Mouse (Mus musculus): Measurements from ENCODE around the gene Alk. TPM values are rescaled to one million over a fixed set of nuclear protein-coding genes. Genes with fewer than 3 reads are reported as not detected.
A peak's percentile ranks its signal among the peaks of the same experiment; 100 is the strongest.

The Alk gene
- polyA plus RNA-seq, 1 experiment from 2014 or later = 2.2 TPM

DNA sequence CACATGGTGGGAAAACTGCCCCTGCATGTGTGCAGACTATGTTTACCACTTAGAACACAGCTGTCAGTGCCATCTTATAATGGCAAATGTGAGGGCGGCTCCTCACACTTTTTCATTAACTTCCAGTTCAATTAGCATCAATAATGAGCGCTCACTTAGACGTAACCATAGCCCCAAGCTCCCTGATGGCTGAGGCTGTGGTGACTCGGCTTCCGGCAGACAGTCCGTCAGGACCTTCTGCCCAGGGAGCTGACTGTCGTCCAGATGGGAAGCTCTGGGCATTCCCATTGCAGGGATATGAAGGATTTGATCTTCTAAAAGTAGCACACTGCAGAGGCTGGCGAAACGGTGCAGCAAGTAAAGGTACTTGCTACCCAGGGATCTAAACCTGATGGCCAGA, 25.1 kb downstream of the Alk start:
- Histone ChIP-seq H3K9ac (no peak overlapping the region), H3K4me2 (replicated peaks) (no peak overlapping the region), H3K4me3 (no peak overlapping the region), H3K36me3 (no peaks in the 10 kb centered on the region), H3K4me1 (no peaks in the 10 kb centered on the region), H3K27ac (no peak overlapping the region), H3K27me3 (replicated peaks) (no peaks in the 10 kb centered on the region), H3K9me3 (no peaks in the 10 kb centered on the region)
- WGBS = 82% methylated on average over 9 of the region's 9 CpGs
- ATAC-seq (ENCODE audit: low FRiP score, low read depth) = no peak

DNA sequence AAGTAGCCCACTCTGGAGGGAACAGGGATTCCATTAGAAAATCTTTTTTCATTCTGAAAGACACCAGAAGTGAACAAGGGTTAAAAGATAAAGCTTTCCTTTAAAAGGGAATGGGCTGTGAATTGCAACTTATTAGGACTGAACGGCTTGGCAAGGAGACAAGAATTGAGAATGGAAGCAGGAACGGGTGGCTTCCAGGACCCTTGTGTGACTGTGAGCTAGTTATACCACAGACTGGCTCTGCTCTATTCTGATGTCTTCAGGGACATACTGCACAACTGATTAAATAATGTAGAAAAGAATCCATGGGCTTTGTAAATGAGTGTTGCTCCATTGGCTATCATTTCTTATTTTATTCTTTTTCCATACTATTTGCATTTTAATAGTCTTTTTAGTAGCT, 33.0 kb downstream of the Alk start:
- H3K9me3 ChIP-seq = no peaks in the 10 kb centered on the region
- H3K36me3 ChIP-seq = no peaks in the 10 kb centered on the region
- H3K4me2 ChIP-seq (replicated peaks) = no peak overlapping the region
- no peak overlapping the region for H3K4me3 ChIP-seq
- 86% methylated on average over 2 of the region's 2 CpGs for WGBS
- no peak overlapping the region for H3K9ac ChIP-seq
- ATAC-seq (ENCODE audit: low FRiP score, low read depth) = no peak
- H3K27me3 ChIP-seq (replicated peaks) = no peaks in the 10 kb centered on the region
- H3K27ac ChIP-seq = no peak overlapping the region
- H3K4me1 ChIP-seq = no peaks in the 10 kb centered on the region

DNA sequence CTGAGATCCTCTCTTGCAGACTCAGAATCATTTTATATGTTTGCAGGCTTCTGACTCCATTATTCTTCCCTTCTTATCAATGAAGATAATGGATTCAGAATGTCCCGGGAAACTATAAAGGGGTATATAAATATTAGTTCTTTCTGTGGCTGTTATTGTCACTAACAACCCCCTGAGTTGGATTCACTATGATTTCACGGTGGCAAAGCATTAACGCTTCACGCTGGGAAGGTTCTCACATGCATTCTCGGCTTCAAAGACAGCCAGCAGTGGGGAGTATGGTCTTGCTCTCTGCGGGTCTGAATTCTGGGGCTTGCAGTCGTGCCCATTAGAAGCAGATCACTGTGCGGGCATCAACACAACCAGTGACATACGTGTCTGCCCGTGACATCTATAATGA, 34.9 kb downstream of the Alk start:
- H3K9ac ChIP-seq = no peak overlapping the region
- H3K27me3 ChIP-seq (replicated peaks) = no peaks in the 10 kb centered on the region
- H3K4me1 ChIP-seq = no peaks in the 10 kb centered on the region
- no peaks in the 10 kb centered on the region for H3K36me3 ChIP-seq
- no peak overlapping the region for H3K4me3 ChIP-seq
- 44% methylated on average over 10 of the region's 10 CpGs for WGBS
- peak overlapping the region; percentile 24 for H3K4me2 ChIP-seq (replicated peaks)
- no peak for ATAC-seq (ENCODE audit: low FRiP score, low read depth)
- no peaks in the 10 kb centered on the region for H3K9me3 ChIP-seq
- no peak overlapping the region for H3K27ac ChIP-seq

DNA sequence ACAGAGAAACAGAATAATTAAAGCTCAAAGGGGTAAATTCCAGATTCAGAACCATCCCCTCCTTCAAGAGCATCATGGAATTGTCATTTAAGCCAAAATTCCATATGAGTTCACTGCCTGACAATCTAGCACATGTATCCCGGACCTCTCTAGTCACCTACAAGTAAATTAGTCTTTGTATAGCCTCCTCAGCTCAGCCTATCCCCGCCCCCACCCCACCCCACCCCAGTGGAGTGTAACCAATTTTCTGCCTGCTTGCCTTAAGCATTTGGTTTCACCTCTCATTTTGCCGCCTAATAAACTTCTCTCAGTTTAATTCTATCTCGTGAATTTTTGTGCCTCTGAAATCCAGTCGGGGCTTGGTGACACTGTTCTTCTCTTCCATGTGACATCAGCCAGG, 41.0 kb downstream of the Alk start:
- Histone ChIP-seq H3K9me3 (no peaks in the 10 kb centered on the region), H3K27me3 (replicated peaks) (no peaks in the 10 kb centered on the region), H3K27ac (no peak overlapping the region), H3K4me1 (no peaks in the 10 kb centered on the region), H3K4me2 (replicated peaks) (no peak overlapping the region), H3K36me3 (no peaks in the 10 kb centered on the region), H3K9ac (no peak overlapping the region), H3K4me3 (no peak overlapping the region)
- WGBS = 74% methylated on average over 5 of the region's 5 CpGs
- no peak for ATAC-seq (ENCODE audit: low FRiP score, low read depth)

DNA sequence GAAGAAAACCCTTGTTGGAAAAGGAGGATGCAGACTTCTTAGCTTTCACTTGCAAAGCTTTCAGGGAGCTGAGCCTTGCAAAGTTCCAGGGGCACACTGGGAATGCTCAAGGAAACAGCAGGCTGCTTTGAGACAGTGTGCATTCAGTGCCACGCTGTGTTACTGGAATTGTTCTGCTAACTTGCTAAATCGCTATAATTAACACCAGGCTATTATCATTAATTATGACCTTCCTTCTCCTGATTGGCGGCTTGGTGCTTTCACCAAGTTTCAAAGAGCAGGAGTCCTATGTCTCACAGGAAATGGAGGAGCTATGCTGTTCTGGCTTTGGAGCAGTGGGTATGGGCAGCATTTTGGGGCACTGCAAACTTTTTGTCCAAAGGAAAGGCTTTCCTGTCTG, 43.0 kb downstream of the Alk start:
- Histone ChIP-seq H3K4me3 (no peak overlapping the region), H3K27me3 (replicated peaks) (no peaks in the 10 kb centered on the region), H3K4me2 (replicated peaks) (no peak overlapping the region), H3K36me3 (no peaks in the 10 kb centered on the region), H3K27ac (no peak overlapping the region), H3K9me3 (no peaks in the 10 kb centered on the region), H3K4me1 (no peaks in the 10 kb centered on the region), H3K9ac (no peak overlapping the region)
- peak; percentile 54; the same call in 1 of the 2 replicates for ATAC-seq (ENCODE audit: low FRiP score, low read depth)
- 47% methylated on average over 3 of the region's 3 CpGs for WGBS

DNA sequence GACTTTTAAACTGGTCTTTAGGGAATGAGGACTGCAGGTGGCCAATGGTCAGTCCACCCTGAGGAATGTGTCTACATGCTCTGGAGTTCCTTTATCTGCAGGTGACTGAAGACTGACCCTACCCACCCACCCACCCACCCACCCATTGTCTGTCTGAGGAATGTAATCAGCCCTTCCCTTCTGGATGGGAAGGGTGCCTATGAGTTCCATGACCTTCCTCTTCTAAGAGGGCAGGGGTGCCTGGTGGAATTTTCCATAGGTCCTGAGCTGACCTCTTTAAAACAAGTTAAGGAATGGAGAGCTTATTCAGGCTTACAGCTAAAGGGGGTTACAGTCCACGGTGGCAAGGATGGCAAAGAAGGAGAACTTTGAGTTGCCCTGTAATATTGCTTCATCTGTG, 43.7 kb downstream of the Alk start:
- 79% methylated on average over 1 of the region's 1 CpGs for WGBS
- no peak overlapping the region for H3K27ac ChIP-seq

DNA sequence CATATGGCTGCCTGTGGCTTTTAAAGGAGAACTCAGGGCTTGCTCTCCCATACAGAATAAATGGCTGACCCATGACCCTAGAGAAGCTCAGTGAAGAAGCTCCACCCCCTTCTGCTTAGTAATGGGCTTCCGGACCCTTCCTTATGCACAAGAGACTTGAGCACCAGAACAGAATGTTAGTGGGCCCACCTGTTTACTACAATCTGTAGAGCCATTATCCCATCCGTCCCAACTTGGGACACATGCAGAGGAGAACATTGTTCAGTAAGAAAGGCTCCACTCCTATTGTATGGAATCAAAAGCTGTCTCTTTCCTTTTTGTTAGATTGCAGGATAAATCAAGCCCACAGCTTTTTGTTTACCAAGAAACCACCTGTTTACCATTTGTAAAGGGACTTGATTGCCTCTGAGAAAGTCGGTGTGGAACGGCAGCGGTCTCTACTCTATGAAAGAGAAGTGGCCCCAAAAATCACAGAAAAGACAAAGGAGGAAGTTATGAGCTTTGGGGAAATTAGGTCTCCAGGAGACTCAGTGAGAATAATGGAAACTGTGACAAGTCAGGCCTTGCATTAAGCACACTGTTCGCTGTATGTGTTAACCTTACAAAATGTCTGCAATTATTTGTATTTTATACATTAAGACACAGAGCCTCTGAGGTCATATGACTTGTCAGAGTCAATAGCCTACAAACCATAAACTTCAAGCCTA, 47.2 kb downstream of the Alk start:
- Histone ChIP-seq H3K36me3 (no peaks in the 10 kb centered on the region), H3K4me2 (replicated peaks) (no peak overlapping the region), H3K9me3 (no peaks in the 10 kb centered on the region), H3K9ac (no peak overlapping the region), H3K27ac (no peak overlapping the region), H3K27me3 (replicated peaks) (no peaks in the 10 kb centered on the region), H3K4me3 (no peak overlapping the region), H3K4me1 (no peaks in the 10 kb centered on the region)
- 39% methylated on average over 6 of the region's 6 CpGs for WGBS
- peak; percentile 56; the same call in 1 of the 2 replicates for ATAC-seq (ENCODE audit: low FRiP score, low read depth)

More for the DNA sequence above, 43.7 kb downstream of the Alk start:
- Histone ChIP-seq H3K27me3 (replicated peaks) (no peaks in the 10 kb centered on the region), H3K36me3 (no peaks in the 10 kb centered on the region), H3K4me3 (no peak overlapping the region), H3K9me3 (no peaks in the 10 kb centered on the region), H3K4me2 (replicated peaks) (no peak overlapping the region), H3K9ac (no peak overlapping the region), H3K4me1 (no peaks in the 10 kb centered on the region)
- no peak for ATAC-seq (ENCODE audit: low FRiP score, low read depth)

DNA sequence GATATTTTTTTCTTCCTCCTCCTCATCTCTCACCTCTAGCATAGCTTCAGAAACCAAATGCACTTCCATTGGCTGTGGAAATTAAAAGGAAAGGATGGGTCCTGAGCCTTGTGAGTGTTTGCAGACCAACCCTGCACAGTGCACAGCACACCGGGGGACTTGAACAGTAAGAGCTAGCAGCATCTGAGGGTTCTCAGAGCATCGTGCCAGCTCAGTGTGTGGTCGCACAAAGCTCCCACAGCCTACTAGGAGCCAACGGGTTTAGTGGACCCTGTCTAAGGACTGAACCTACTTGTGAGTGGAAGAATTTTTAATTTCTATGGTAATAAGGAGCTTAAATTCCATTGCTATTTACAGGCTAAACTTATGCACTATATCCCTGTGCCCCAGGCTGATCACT, 58.2 kb downstream of the Alk start:
- 78% methylated on average over 4 of the region's 4 CpGs for WGBS
- no peak for ATAC-seq (ENCODE audit: low FRiP score, low read depth)
- H3K4me1 ChIP-seq = no peaks in the 10 kb centered on the region; the same call in 1 of the 2 replicates
- H3K4me3 ChIP-seq = no peak overlapping the region
- no peak overlapping the region for H3K27ac ChIP-seq
- H3K9me3 ChIP-seq = no peaks in the 10 kb centered on the region
- H3K36me3 ChIP-seq = no peaks in the 10 kb centered on the region
- no peaks in the 10 kb centered on the region for H3K27me3 ChIP-seq (replicated peaks)
- no peak overlapping the region for H3K9ac ChIP-seq
- no peak overlapping the region for H3K4me2 ChIP-seq (replicated peaks)

DNA sequence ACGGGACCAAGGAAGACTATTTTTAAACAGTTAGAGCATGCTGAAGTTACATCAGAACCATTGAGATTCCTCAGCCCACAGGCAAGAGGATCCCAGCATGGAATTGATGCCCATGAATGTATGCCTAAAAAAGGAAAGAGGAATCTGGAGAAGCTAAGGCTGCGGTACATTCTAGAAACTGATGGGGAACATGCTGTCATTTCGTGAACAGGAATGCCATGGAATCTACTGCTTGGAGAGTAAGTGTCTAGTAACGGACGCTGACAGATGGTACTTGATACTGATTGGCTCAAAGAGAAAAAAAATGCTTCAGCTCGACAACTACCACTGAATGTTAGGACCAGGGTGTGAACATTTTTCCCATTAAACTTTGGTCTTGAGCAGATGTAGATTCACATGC, 69.1 kb downstream of the Alk start:
- Histone ChIP-seq H3K9me3 (0 out of 2 replicates have a peak, but pooled peaks cover 5% of the 10 kb centered on the region), H3K4me2 (replicated peaks) (no peak overlapping the region), H3K9ac (no peak overlapping the region), H3K27ac (no peak overlapping the region), H3K36me3 (no peaks in the 10 kb centered on the region), H3K4me3 (no peak overlapping the region), H3K27me3 (replicated peaks) (no peaks in the 10 kb centered on the region), H3K4me1 (no peaks in the 10 kb centered on the region)
- WGBS = 93% methylated on average over 6 of the region's 6 CpGs
- ATAC-seq (ENCODE audit: low FRiP score, low read depth) = no peak

DNA sequence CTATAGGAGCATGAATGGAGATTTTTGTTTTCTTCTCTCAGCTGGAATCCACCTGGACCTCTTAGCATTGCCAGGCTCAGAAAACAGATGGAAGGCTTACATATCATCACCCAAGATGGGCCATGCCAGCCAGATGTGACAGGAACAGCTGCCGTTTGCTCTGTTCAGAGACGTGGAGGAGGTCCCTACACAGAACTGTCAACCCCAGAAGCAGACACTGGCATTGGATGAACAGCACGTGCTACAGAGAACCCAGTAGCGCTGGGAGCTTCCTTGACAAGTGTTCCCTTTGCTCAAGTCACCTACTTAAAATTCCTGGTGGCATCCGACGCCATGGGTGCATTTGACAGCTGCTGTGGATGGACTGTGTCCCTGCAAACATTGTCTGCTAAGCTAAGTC, 72.2 kb downstream of the Alk start:
- Histone ChIP-seq H3K27ac (no peak overlapping the region), H3K9me3 (0 out of 2 replicates have a peak, but pooled peaks cover under 1% of the 10 kb centered on the region), H3K4me3 (no peak overlapping the region), H3K36me3 (no peaks in the 10 kb centered on the region), H3K4me2 (replicated peaks) (no peak overlapping the region), H3K27me3 (replicated peaks) (no peaks in the 10 kb centered on the region), H3K4me1 (no peaks in the 10 kb centered on the region), H3K9ac (no peak overlapping the region)
- WGBS = 83% methylated on average over 6 of the region's 6 CpGs
- ATAC-seq (ENCODE audit: low FRiP score, low read depth) = no peak

DNA sequence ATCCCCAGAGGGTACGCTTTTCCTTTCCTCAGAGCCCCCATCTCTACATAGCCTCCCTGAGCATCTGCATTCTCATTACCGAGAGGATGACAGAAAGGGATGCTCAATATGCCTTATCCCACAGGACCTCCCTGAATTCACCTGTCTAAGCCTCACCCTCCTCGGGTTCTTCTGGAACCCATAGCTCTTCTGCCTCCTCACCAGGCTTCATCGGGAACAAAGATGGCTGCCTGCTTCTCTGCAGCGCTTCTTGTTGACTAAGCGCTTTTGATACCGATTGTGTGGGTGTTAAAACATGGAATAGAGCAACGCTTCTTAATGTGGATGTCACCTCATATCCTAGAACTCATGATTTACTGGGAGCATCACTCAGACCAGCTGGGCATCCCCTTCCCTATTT, 75.9 kb downstream of the Alk start:
- no peaks in the 10 kb centered on the region for H3K9me3 ChIP-seq
- 92% methylated on average over 8 of the region's 8 CpGs for whole genome bisulfite sequencing
- H3K27ac ChIP-seq = no peak overlapping the region
- H3K4me3 ChIP-seq = no peak overlapping the region
- no peak overlapping the region for H3K9ac ChIP-seq
- no peak for ATAC-seq (ENCODE audit: low FRiP score, low read depth)
- no peaks in the 10 kb centered on the region for H3K4me1 ChIP-seq
- H3K36me3 ChIP-seq = no peaks in the 10 kb centered on the region
- no peaks in the 10 kb centered on the region for H3K27me3 ChIP-seq (replicated peaks)
- H3K4me2 ChIP-seq (replicated peaks) = no peak overlapping the region

DNA sequence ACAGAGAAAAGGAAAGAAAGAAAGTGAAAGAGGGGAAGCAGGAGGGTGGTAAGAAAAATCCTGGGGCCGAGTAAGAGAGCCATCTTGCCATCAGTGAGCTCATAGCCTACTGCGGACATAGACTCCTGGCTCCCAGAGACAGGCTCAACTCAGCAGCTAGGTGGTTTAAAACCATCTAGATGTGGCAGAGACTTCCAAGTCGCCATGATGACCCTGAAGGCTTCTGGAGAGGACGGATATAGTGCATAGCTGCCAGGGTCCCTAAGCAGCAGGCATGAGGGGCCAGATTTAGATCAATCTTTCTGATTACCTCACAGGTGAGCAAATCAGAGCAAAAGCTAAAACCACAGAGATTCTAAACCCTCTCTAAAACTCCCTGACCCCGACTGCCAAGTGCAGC, 76.9 kb downstream of the Alk start:
- H3K9ac ChIP-seq = no peak overlapping the region
- 80% methylated on average over 5 of the region's 5 CpGs for WGBS
- H3K4me1 ChIP-seq = no peaks in the 10 kb centered on the region
- H3K4me3 ChIP-seq = no peak overlapping the region
- no peaks in the 10 kb centered on the region for H3K36me3 ChIP-seq
- no peak overlapping the region for H3K4me2 ChIP-seq (replicated peaks)
- H3K27me3 ChIP-seq (replicated peaks) = no peaks in the 10 kb centered on the region
- no peak overlapping the region for H3K27ac ChIP-seq
- no peaks in the 10 kb centered on the region for H3K9me3 ChIP-seq
- ATAC-seq (ENCODE audit: low FRiP score, low read depth) = no peak

DNA sequence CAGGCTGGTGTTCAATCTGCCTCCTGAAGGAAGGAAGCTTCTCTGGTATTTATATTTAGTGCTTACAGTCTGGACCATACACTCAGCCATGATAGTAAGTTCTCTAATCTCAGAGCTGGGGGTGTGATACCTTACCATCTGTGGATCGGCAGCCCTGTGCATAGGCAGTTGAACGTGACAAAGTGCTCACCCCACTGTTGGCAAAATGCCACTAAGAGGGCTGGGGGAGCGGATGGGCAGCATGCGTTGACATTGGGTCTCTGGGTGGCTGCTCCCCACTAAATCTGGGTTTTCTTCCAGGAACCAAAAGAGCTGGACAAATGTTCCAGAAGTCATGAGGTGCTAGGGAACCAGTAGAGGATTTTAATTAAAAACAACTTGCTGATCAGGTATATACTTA, 78.1 kb downstream of the Alk start:
- no peak for ATAC-seq (ENCODE audit: low FRiP score, low read depth)
- Histone ChIP-seq H3K9ac (no peak overlapping the region), H3K4me1 (no peaks in the 10 kb centered on the region), H3K9me3 (no peaks in the 10 kb centered on the region), H3K4me2 (replicated peaks) (no peak overlapping the region), H3K36me3 (no peaks in the 10 kb centered on the region), H3K4me3 (no peak overlapping the region), H3K27ac (no peak overlapping the region), H3K27me3 (replicated peaks) (no peaks in the 10 kb centered on the region)
- 87% methylated on average over 4 of the region's 4 CpGs for WGBS
